ENCODE assay signal across 16 mouse cellular contexts in the genomic region with DNA sequence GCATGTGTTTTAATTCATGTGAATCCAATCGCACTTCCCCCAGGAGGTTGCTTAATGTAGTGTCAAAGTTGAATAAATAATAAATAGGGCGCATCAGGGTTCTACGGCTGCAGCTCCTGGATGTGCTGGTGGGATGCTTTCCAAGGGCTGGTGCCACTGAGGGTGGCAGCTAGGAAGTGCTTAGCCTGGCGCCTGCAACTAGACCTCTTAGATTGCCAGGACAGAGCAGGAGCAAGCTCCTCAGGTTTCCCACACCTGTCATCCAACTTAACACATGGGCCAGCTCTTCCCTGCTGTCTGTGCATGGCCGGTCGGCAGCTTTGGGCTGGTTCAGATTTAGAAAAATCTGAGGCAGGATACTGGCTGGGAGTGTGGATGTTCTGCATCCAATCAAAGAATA.
DNase-seq lines count a peak whose midpoint lies in the region.
"Had no signal": no experiment of that assay in that cellular context is flagged by ENCODE, and none has a peak within 500 bp of the region (broad histone marks: within the 10 kb centered on the region; RNA-seq: fewer than 3 reads in every experiment).

No protein-coding gene starts in this region.

- DNase-seq in gastrocnemius, adult 18-20 months (ENCODE audit: low spot score) = peak; percentile 3
- DNase-seq in gastrocnemius, postnatal 4 days (ENCODE audit: low spot score in 2 of 2) = no peak
- DNase-seq in brain, adult 2 months (ENCODE audit: low read depth, low spot score) = peak; percentile 61
- peak; percentile 28 for DNase-seq in cerebellum, adult 8-10 months
- DNase-seq in cerebellum, postnatal 36 days = peak; percentile 40 to 41
- no peak for DNase-seq in right cerebral cortex, postnatal 25 days
- no peak for DNase-seq in B cell, adult 2 months
- DNase-seq: adrenal gland, postnatal 14 days; heart, adult 11 months; kidney, adult 8-10 months; kidney, postnatal 25 days; layer of hippocampus, postnatal 36 days; lung, adult 18-20 months; lung, postnatal 10 days; right cerebral cortex, postnatal 14 days; thymus, postnatal 36 days had no signal

Comparison
In these comparisons a context has a peak if more than half of its experiments do, and no peak if none do; other contexts are left out.
1. DNase-seq: peak in gastrocnemius, adult 18-20 months (single experiment), brain, adult 2 months (single experiment), cerebellum, adult 8-10 months (single experiment) and cerebellum, postnatal 36 days (2 of 2); none in gastrocnemius, postnatal 4 days (0 of 2), right cerebral cortex, postnatal 25 days (single experiment) and B cell, adult 2 months (0 of 2).